Mouse (Mus musculus) kidney, adult 2 months (tissue): Measurements from ENCODE around the gene 1700019D03Rik.

Source experiments
- CTCF ChIP-seq: fragments of 200-500 bp; conservative IDR thresholded peaks from 2 replicates; pipeline ENCODE4 v1.5.1; 2011; ENCODE audit warnings: low read depth, mild to moderate bottlenecking, control low read depth, low read length, moderate library complexity, mixed read lengths; ENCODE audit not compliant: insufficient read depth, insufficient read length
- POLR2A ChIP-seq: fragments of 200-500 bp; IDR thresholded peaks from one replicate; pipeline ENCODE4 v1.6.1; 2011; ENCODE audit warnings: low read depth, low read length, control low read depth

DNA sequence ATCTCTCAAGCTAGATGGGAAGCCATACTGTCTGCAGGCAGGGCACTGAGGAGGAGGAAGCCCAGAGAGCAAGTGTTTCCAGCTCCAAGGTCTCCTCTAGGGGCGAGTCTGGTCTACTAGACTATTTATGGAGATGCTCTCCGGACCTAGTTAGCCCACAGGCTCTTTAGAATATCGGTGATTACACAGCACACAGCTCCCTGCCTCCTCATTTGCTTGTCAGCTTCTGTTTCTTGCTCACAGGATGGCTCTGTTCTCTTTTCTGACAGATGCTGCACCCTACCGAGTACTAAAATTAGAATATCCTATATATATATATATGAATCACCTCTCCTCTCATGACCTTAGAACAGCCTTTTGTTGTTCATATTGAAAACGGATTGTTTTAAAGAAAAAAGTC lies 33.3 kb downstream of the 1700019D03Rik start:
- TF ChIP-seq CTCF (no peak), POLR2A (no peak)
